Mouse (Mus musculus): Measurements from ENCODE around the gene Hip1r.

GRCm38 (mm10) chr5:124011927-124012326, 38.5 kb downstream of the Hip1r start:
- TF ChIP-seq CTCF (IDR thresholded peaks at IDR 0.05; ENCODE audit: low read depth) (no peak), EP300 (IDR thresholded peaks at IDR 0.05; ENCODE audit: low read depth) (no peak)

All from liver, postnatal 0 days (tissue).